Mouse (Mus musculus) limb, embryonic 15.5 days (tissue): ENCODE data around the gene Rab13. TPM values are rescaled to one million over a fixed set of nuclear protein-coding genes. Genes with fewer than 3 reads are reported as not detected.
"Not testable (repeated sequence)": the region's sequence is repeated elsewhere in the genome, so short reads cannot be mapped to it uniquely, and the experiment has no call there.

Source experiments
- ATAC-seq: fragments of 200-750 bp; cut with Nextera tagmentation; 2 replicates; pipeline ENCODE4 v1.8.0; 2017; ENCODE audit warnings: low read depth, moderate TSS enrichment; ENCODE audit not compliant: insufficient number of reproducible peaks, low FRiP score, low TSS enrichment
- H3K27ac ChIP-seq: fragments of 300-500 bp; sonication (generic); 2 replicates; pipeline ENCODE4 v1.5.1; 2015; ENCODE audit warnings: moderate library complexity, mild to moderate bottlenecking, inconsistent platforms
- H3K27me3 ChIP-seq: fragments of 300-500 bp; sonication (generic); 2 replicates; pipeline ENCODE4 v1.6.1; 2015; ENCODE audit warnings: inconsistent platforms
- H3K36me3 ChIP-seq: fragments of 300-500 bp; sonication (generic); 2 replicates; pipeline ENCODE4 v1.6.1; 2015; ENCODE audit warnings: inconsistent platforms
- H3K4me1 ChIP-seq: fragments of 300-500 bp; sonication (generic); 2 replicates; pipeline ENCODE4 v1.6.1; 2015; ENCODE audit warnings: inconsistent platforms
- H3K4me2 ChIP-seq: fragments of 300-500 bp; sonication (generic); 2 replicates; pipeline ENCODE4 v1.6.1; 2015; ENCODE audit warnings: mild to moderate bottlenecking, inconsistent platforms
- H3K4me3 ChIP-seq: fragments of 300-500 bp; sonication (generic); 2 replicates; pipeline ENCODE4 v1.5.1; 2015; ENCODE audit warnings: mild to moderate bottlenecking, inconsistent platforms
- H3K9ac ChIP-seq: fragments of 300-500 bp; sonication (generic); 2 replicates; pipeline ENCODE4 v1.6.1; 2015; ENCODE audit warnings: inconsistent platforms
- H3K9me3 ChIP-seq: fragments of 300-500 bp; sonication (generic); 2 replicates; pipeline ENCODE4 v1.6.1; 2016; ENCODE audit warnings: inconsistent platforms
- WGBS: fragments of 180-500 bp; shearing (Covaris S2); methylation state at CpG from one replicate; pipeline ENCODE4 v1.1.7; 2015; 5-methylcytosine and 5-hydroxymethylcytosine counted together
- polyA plus RNA-seq: library from polyadenylated mRNA; unstranded; fragments of >200 nt; fragmentation: Nextera tagmentation; extraction: Ambion mirVana; gene quantifications from 2 replicates; pipeline ENCODE4 v1.2.1, GENCODE M21; 2015

Gene Rab13
- polyA plus RNA-seq, 1 experiment from 2014 or later: 37.5 TPM

DNA sequence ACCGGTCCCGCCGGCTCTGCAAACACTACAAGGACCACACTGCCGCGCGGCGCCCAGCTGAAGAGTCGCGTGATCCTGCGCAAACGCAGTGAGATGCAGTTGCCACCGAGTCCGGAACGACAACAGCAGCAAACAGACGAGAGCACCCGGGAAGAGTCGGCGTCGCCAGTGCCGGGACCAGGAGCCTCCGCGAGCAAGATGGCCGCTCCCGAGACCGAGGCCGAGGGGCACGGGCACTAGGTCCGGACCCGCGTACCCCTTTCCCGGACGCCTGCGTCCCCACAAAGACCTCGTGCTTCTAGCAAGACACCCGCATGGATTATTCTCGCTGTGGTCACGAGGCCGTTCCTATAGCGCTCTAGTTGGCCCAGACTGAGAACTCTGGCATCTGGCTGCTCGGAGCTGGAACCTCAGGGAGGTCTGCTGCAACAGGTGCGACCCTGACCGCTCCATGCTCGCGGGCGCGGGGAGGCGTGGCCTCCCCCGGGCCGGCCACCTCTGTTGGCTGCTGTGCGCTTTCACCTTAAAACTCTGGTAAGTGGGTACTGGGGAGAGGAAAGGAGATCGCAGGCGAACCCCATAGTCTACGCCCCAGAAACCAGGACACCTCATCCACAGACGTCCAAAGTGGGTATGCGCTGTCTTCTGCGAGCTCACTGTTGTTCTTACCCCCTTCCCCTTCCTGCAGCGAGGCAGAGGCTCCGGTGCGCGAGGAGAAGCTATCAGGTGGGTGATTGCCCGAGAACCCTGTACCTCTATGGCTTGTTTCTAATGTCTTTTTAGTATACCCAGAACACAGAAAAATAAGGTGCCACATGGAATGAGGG is 18.2 kb downstream of the Rab13 start, which contains the start of gene Jtb:
Gene Jtb, plus strand, starts transcription at position 91 of the 827 bp plus-strand sequence.
- H3K9ac ChIP-seq: peak within 1 kb of the TSS; percentile 76
- peak within 1 kb of the TSS; percentile 72 for H3K4me3 ChIP-seq
- H3K4me2 ChIP-seq: peak within 1 kb of the TSS; percentile 72
- ATAC-seq: peak; percentile 95
- peak within 1 kb of the TSS; percentile 93 for H3K27ac ChIP-seq
- WGBS: under 1% methylated on average over 61 of the region's 61 CpGs
- no peaks in the 10 kb centered on the region for H3K9me3 ChIP-seq
- peaks cover 26% of the 10 kb centered on the region for H3K36me3 ChIP-seq
- peaks cover 4% of the 10 kb centered on the region for H3K4me1 ChIP-seq
- H3K27me3 ChIP-seq: no peaks in the 10 kb centered on the region

DNA sequence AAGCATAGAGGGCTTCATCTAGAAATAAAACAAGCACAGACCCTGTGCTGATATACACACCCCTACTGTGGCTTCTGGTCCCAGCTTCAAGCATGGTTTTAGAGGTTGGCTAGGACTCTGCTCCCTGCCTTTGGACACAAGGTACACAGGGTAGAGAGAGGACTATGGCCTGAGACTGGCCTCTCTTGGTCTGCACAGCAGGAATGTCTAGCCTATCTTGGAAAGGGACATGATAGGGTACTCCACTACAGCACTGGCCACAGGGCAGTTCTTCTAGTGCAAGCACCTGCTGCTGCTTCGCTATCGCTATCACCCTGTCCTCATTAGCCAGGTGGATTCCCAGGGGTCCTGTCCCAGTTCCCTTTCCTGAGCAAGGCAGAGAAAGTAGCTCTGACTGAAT is 27.8 kb downstream of the Rab13 start:
- Histone ChIP-seq H3K9ac (no peak overlapping the region), H3K36me3 (peaks cover 3% of the 10 kb centered on the region), H3K4me3 (no peak overlapping the region), H3K9me3 (no peaks in the 10 kb centered on the region), H3K4me2 (no peak overlapping the region), H3K4me1 (peaks cover 17% of the 10 kb centered on the region), H3K27me3 (no peaks in the 10 kb centered on the region), H3K27ac (no peak overlapping the region)
- ATAC-seq: no peak
- WGBS: 86% methylated on average over 2 of the region's 2 CpGs

DNA sequence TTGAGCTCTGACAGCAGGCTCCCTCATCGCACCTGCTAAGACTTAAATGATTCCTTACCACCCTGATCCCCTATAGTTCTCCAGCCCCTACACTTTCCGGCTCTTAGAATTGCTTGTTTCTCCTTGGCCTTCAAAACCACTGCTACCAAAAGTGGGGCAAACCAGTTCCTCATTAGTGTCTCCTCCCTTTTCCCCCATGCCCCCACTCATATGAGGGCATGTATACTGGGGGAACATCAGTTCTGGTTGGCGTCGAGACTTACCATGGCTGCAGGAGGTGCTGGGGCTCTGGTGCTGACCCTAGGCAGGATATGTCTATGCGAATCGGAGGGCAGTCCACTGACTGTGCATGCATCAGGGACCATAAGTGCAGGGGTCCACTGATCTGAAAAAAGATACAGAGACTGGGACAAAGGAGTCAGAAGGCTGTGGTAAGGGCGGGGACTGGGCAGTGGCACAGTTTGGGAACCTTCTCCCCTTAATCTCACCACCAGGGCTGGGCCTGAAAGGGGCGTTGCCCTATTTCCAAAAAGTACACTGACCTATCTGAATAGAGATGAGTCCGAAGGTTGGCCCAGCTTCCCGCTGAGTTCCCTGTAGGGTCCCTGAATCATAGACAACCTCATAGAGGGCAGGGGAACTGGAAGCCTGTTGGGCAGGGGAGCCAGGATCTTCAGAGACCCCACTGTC is 28.3 kb downstream of the Rab13 start:
- no peak for ATAC-seq
- Histone ChIP-seq H3K36me3 (no peaks in the 10 kb centered on the region), H3K9me3 (no peaks in the 10 kb centered on the region), H3K4me3 (no peak overlapping the region), H3K9ac (no peak overlapping the region), H3K27ac (no peak overlapping the region), H3K27me3 (no peaks in the 10 kb centered on the region), H3K4me1 (peaks cover 17% of the 10 kb centered on the region), H3K4me2 (no peak overlapping the region; the same call in 1 of the 2 replicates)
- WGBS: 82% methylated on average over 10 of the region's 10 CpGs

DNA sequence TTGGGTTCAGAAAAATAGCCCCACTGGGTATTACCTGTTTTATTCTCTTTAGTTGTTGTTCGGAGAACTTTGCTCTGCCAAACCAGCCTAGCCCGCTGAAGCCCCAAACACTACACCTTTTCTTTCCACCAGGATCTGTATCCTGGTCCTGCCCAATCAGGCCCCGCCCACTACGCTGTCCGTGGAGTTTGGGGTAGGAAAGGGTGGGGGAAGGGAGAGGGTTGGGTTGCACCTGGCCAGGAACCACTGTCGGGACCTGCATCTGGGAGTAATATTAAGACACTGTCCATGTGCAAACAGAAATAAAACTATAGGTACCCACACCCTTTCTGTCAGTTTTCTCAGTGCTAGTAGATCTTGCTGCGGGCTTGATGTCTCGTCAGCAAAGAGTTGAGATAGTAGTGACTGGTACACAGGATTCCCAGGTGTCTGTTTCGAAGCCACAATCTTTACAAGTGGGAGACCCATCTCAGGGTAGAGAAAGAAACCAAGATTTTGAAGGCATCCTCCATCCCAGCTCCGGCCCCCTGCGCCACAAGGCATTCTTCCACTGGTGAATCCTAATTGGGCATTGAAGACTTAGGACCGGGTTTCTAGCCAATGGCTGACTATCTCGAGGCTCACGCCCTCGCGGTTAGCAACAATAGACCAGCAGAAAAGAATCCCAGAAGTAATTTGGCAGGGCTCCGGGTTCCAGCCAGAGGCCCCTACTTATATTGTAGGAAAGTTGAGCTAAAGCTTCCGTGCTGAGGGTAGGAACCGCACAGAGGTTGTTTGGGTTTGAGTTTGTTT is 29.7 kb downstream of the Rab13 start, which contains the start of gene Creb3l4:
Gene Creb3l4, minus strand, starts transcription at position 529 of the 792 bp plus-strand sequence.
- no peak within 1 kb of the TSS for H3K9ac ChIP-seq
- peak within 1 kb of the TSS; percentile 37 for H3K4me3 ChIP-seq
- peaks cover 21% of the 10 kb centered on the region for H3K4me1 ChIP-seq
- H3K9me3 ChIP-seq: no peaks in the 10 kb centered on the region
- no peaks in the 10 kb centered on the region for H3K27me3 ChIP-seq
- H3K36me3 ChIP-seq: no peaks in the 10 kb centered on the region
- peak; percentile 50; the same call in 1 of the 2 replicates for ATAC-seq
- H3K4me2 ChIP-seq: peak within 1 kb of the TSS; percentile 60
- peak within 1 kb of the TSS; percentile 74 for H3K27ac ChIP-seq
- 4% methylated on average over 19 of the region's 19 CpGs for WGBS

DNA sequence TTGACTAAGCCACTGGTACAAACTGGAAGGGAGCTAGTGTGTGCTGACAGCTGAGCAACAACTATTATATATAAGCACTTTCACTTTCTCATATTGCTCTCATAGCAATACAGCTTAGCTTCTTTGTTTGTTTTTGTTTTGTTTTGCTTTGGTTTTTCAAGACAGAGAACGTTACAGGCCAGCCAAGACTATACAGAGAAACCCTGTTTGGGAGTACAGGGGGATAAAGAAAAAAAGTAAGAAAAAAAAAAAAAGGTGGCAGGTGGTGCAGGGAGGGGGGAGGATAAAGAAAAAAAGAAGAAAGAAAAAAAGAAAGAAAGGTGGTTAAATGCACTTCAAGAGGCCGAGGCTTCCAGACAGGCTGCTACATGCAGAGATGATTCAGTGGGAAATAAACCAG is 31.9 kb downstream of the Rab13 start:
- no peak for ATAC-seq
- no peaks in the 10 kb centered on the region for H3K36me3 ChIP-seq
- H3K9ac ChIP-seq: no peak overlapping the region
- peaks cover 29% of the 10 kb centered on the region for H3K4me1 ChIP-seq
- no peaks in the 10 kb centered on the region for H3K9me3 ChIP-seq
- 62% methylated on average over 2 of the region's 2 CpGs for WGBS
- H3K4me3 ChIP-seq: no peak overlapping the region
- no peak overlapping the region for H3K4me2 ChIP-seq
- H3K27ac ChIP-seq: no peak overlapping the region
- H3K27me3 ChIP-seq: no peaks in the 10 kb centered on the region

DNA sequence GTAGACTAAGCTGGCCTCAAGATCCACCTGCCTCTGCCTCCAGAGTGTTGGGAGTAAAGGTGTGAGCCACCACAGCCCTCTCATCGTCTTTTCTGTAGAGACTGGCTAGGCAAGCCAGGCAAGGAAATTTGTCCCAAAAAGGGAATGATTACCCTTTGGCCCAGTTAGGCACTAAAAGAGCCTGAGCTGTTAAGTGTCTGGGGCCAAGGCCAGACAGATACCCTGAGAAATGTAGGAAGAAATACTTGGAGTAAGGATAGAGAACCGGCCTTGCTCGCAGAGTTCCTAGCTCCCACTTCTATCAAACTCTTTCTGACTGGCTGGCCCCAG is 34.1 kb downstream of the Rab13 start:
- H3K36me3 ChIP-seq: peaks cover 12% of the 10 kb centered on the region
- H3K4me3 ChIP-seq: peak overlapping the region; percentile 81
- peaks cover 29% of the 10 kb centered on the region for H3K4me1 ChIP-seq
- peak overlapping the region; percentile 86 for H3K4me2 ChIP-seq
- H3K9me3 ChIP-seq: no peaks in the 10 kb centered on the region
- no peak; the same call in 1 of the 2 replicates for ATAC-seq
- H3K27me3 ChIP-seq: no peaks in the 10 kb centered on the region
- 0% methylated on average over 3 of the region's 3 CpGs for whole genome bisulfite sequencing
- H3K9ac ChIP-seq: peak overlapping the region; percentile 35; the same call in 1 of the 2 replicates
- H3K27ac ChIP-seq: peak overlapping the region; percentile 95

DNA sequence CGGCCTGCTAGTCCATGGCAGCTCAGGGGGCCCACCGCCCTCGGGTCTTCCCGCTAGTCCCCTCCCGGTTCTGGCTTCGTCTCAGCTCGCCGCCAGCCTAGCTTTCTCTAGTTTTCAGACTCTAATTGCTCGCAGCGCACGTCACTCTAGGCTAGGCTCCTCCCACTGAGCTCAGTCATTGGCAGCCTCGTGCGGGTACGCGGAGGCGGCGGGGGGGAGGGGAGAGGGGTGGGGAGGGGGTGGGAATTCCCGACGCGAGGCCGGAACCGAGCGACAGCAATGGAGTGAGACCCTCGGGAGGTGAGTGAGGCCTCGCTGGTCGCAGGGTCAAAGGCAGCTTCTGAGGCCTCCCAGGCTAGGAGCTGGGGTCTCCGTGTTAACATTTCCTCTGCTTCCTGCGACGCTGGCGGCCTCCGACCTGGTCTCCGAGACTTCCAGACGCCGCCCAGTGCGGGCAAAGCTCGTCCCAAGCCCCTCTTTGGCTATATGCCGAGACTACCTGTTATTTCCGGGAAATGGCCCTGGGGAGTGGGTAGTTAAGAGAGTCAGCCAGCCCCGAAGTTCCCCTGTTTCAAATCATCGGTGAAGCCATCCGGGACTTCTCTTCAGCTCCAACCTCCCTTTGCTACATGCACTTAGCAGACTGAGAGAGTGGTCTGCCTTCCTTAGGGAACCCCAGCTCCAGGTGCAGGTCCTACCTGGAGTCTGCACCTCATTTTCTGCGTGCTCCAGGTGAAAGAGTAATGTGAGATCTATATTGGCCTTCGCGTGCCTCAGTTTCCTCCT is 34.7 kb downstream of the Rab13 start, which contains the start of gene Slc39a1:
Gene Slc39a1, plus strand, starts transcription at position 213 of the 786 bp plus-strand sequence.
- H3K36me3 ChIP-seq: peaks cover 12% of the 10 kb centered on the region
- no peaks in the 10 kb centered on the region for H3K27me3 ChIP-seq
- H3K4me1 ChIP-seq: peaks cover 24% of the 10 kb centered on the region
- H3K27ac ChIP-seq: peak within 1 kb of the TSS; percentile 95
- H3K9me3 ChIP-seq: no peaks in the 10 kb centered on the region
- WGBS: under 1% methylated on average over 42 of the region's 44 CpGs
- H3K4me2 ChIP-seq: peak within 1 kb of the TSS; percentile 86
- H3K4me3 ChIP-seq: peak within 1 kb of the TSS; percentile 81
- peak; percentile 93 for ATAC-seq
- H3K9ac ChIP-seq: peak within 1 kb of the TSS; percentile 72

DNA sequence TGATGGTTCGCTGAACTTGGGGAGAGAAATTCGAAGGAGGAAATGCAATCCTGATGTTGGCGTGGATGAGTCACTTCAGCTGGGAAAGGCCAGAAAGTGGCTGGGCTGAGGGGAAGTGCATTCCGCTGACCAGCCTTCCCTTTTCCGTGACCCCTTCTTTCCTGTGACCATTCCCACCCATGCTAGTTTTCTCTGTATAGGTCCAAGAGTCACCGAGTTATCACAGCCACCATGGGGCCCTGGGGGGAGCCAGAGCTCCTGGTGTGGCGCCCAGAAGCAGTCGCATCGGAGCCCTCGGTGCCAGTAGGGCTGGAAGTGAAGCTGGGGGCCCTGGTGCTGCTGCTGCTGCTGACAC is 35.2 kb downstream of the Rab13 start:
- WGBS: 3% methylated on average over 10 of the region's 10 CpGs
- peak overlapping the region; percentile 72 for H3K9ac ChIP-seq
- no peak for ATAC-seq
- H3K27me3 ChIP-seq: no peaks in the 10 kb centered on the region
- H3K27ac ChIP-seq: peak overlapping the region; percentile 95
- H3K4me1 ChIP-seq: peaks cover 18% of the 10 kb centered on the region
- no peaks in the 10 kb centered on the region for H3K9me3 ChIP-seq
- peak overlapping the region; percentile 86 for H3K4me2 ChIP-seq
- peak overlapping the region; percentile 81 for H3K4me3 ChIP-seq
- peaks cover 12% of the 10 kb centered on the region for H3K36me3 ChIP-seq

DNA sequence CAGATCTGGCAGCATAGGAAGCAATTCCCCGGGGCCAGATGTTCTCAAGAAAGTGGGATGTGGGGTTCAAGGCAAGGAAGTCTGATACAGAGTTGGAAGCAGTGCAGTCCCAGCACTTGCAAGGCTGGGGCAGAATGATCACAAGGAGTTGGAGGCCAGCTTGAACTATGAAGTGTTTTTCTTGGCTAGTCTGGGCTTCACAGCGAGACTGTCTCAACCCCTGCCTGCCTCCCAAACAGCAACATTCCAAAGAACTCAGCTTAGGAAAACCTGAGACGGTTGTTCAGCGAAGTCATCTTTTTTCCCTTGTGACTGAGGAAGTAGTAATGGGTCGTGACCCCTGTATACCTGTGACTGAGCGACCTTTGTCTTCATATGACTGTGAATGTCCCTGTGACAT is 37.3 kb downstream of the Rab13 start:
- 71% methylated on average over 6 of the region's 6 CpGs for WGBS
- ATAC-seq: no peak

DNA sequence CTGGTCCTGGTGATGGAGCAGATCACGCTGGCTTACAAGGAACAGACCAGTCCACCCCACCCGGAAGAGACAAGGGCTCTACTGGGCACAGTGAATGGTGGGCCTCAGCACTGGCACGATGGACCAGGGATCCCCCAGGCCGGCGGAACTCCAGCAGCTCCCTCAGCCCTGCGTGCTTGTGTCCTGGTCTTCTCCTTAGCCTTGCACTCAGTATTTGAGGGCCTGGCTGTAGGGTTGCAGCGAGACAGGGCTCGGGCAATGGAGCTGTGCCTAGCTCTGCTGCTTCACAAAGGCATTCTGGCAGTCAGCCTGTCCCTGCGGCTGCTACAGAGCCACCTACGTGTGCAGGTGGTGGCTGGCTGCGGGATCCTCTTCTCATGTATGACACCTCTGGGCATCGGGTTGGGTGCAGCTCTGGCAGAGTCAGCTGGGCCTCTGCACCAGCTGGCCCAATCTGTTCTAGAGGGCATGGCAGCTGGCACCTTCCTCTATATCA is 38.3 kb downstream of the Rab13 start:
- H3K4me3 ChIP-seq, H3K27me3 ChIP-seq, ATAC-seq, H3K9me3 ChIP-seq, H3K9ac ChIP-seq, H3K27ac ChIP-seq, H3K4me2 ChIP-seq: not testable (repeated sequence)
- Histone ChIP-seq H3K36me3 (peaks cover 18% of the 10 kb centered on the region), H3K4me1 (peaks cover 27% of the 10 kb centered on the region)
- 95% methylated on average over 10 of the region's 12 CpGs for WGBS

More for the DNA sequence above, 37.3 kb downstream of the Rab13 start:
- Histone ChIP-seq H3K27me3 (no peaks in the 10 kb centered on the region), H3K9ac (no peak overlapping the region), H3K36me3 (peaks cover 12% of the 10 kb centered on the region), H3K4me1 (peaks cover 23% of the 10 kb centered on the region), H3K4me3 (no peak overlapping the region), H3K4me2 (no peak overlapping the region), H3K27ac (no peak overlapping the region; the same call in 1 of the 2 replicates), H3K9me3 (no peaks in the 10 kb centered on the region)

DNA sequence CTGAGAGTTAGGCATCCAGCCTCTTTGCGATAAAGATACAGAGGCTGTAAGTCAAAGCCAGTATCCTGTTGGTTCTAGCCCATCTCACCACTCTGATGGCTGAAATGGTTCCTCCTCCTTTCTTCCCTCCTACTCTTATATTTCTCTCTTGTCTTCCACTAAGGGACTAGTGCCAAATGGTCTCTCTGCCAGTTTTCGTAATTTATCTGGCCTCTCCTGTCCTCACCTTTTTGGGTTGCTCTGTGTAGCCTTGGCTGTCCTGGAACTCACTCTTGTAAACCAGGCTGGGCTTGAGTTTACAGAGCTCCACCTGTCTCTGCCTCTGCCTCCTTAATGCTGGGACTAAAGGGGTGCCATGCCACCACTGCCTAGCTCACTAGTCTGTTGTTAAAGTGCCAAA is 39.2 kb downstream of the Rab13 start:
- Histone ChIP-seq H3K4me1 (peaks cover 25% of the 10 kb centered on the region), H3K36me3 (peaks cover 27% of the 10 kb centered on the region)
- H3K27ac ChIP-seq, H3K4me2 ChIP-seq, ATAC-seq, H3K9me3 ChIP-seq, H3K9ac ChIP-seq, H3K27me3 ChIP-seq, H3K4me3 ChIP-seq: not testable (repeated sequence)
- 96% methylated on average over 2 of the region's 2 CpGs for WGBS
